Mouse (Mus musculus) CH12.LX (cell line): ENCODE results near the gene Itgb3bp. TPM values are rescaled to one million over a fixed set of nuclear protein-coding genes. Genes with fewer than 3 reads are reported as not detected.

Experiments used
- DNase-seq: peaks from one replicate; pipeline ENCODE4 v3.0.0-alpha.2; 2013; ENCODE audit errors: extremely low read depth
- H3K27ac ChIP-seq: 2 replicates; pipeline ENCODE4 v1.5.1; 2012; ENCODE audit warnings: low read depth, mild to moderate bottlenecking, control low read depth, moderate library complexity; ENCODE audit not compliant: insufficient read depth
- H3K27me3 ChIP-seq: replicated peaks from 2 replicates; pipeline ENCODE3; 2012; ENCODE audit warnings: inconsistent platforms
- H3K36me3 ChIP-seq, 2 experiments: replicated peaks in 1 of 2; 2 replicates each; pipeline versions ENCODE3 to v1.6.1; 2012; ENCODE audit warnings: inconsistent platforms in 1 of 2, low read length in 1 of 2, mild to moderate bottlenecking in 1 of 2, mixed read lengths in 1 of 2, moderate library complexity in 1 of 2; ENCODE audit not compliant: control insufficient read depth in 1 of 2, insufficient read depth in 1 of 2
- H3K4me1 ChIP-seq, 2 experiments: 2 replicates each; pipeline ENCODE4 v1.6.1; 2012; ENCODE audit warnings: inconsistent platforms in 1 of 2, moderate library complexity in 1 of 2; ENCODE audit not compliant: insufficient read depth in 2 of 2, control insufficient read depth in 1 of 2
- H3K4me2 ChIP-seq: 2 replicates; pipeline ENCODE4 v1.6.1; 2012; ENCODE audit warnings: low read depth, mild to moderate bottlenecking, control low read depth; ENCODE audit not compliant: poor library complexity, insufficient read depth, severe bottlenecking
- H3K4me3 ChIP-seq, 3 experiments: fragments of 150-350 bp in 1 of 3; sonication (generic) in 1 of 3; replicated peaks in 1 of 3; 2 replicates each; pipeline versions ENCODE3 to v1.5.1; 2011 to 2012; ENCODE audit warnings: low read depth in 2 of 3, low read length in 2 of 3, mild to moderate bottlenecking in 2 of 3, moderate library complexity in 2 of 3, control low read depth in 1 of 3, improper control_type of control experiment in 1 of 3, inconsistent platforms in 1 of 3, mixed read lengths in 1 of 3; ENCODE audit not compliant: poor library complexity in 1 of 3
- H3K79me2 ChIP-seq: replicated peaks from 2 replicates; pipeline ENCODE4 v1.6.1; 2012; ENCODE audit warnings: mild to moderate bottlenecking, moderate library complexity; ENCODE audit not compliant: control insufficient read depth, poor library complexity, insufficient read depth, severe bottlenecking; ENCODE audit errors: extremely low read depth
- H3K9ac ChIP-seq: 2 replicates; pipeline ENCODE4 v1.6.1; 2012; ENCODE audit warnings: low read depth, mild to moderate bottlenecking, control low read depth, moderate library complexity; ENCODE audit not compliant: insufficient read depth
- H3K9me3 ChIP-seq: replicated peaks from 2 replicates; pipeline ENCODE3; 2012; ENCODE audit warnings: low read length, inconsistent platforms, mixed read lengths
- BHLHE40 ChIP-seq: IDR thresholded peaks from 2 replicates; pipeline ENCODE4 v1.6.1; 2011; ENCODE audit warnings: mild to moderate bottlenecking, low read depth, low read length, improper control_type of control experiment
- CHD1 ChIP-seq: IDR thresholded peaks from 2 replicates; pipeline ENCODE4 v1.6.1; 2012; ENCODE audit warnings: low read depth, low read length, improper control_type of control experiment, inconsistent platforms
- CHD2 ChIP-seq: IDR thresholded peaks from 2 replicates; pipeline ENCODE4 v1.6.1; 2011; ENCODE audit warnings: low read length, improper control_type of control experiment
- CTCF ChIP-seq, 2 experiments: IDR thresholded peaks in 1 of 2; conservative IDR thresholded peaks in 1 of 2; 2 replicates each; pipeline ENCODE4 v1.5.1; 2011 to 2012; ENCODE audit warnings: low read depth in 2 of 2, low read length in 2 of 2, improper control_type of control experiment in 1 of 2, inconsistent platforms in 1 of 2, mild to moderate bottlenecking in 1 of 2, moderate library complexity in 1 of 2
- E2F4 ChIP-seq: IDR thresholded peaks from 2 replicates; pipeline ENCODE4 v1.6.1; 2011; ENCODE audit warnings: low read depth, low read length, improper control_type of control experiment; ENCODE audit not compliant: insufficient replicate concordance
- EP300 ChIP-seq: IDR thresholded peaks from 2 replicates; pipeline ENCODE4 v1.6.1; 2011; ENCODE audit warnings: low read length, improper control_type of control experiment
- ETS1 ChIP-seq: conservative IDR thresholded peaks from 2 replicates; pipeline ENCODE4 v1.6.1; 2012; ENCODE audit warnings: low read depth, mild to moderate bottlenecking, inconsistent platforms, low read length, improper control_type of control experiment, moderate library complexity
- GABPA ChIP-seq: IDR thresholded peaks from 2 replicates; pipeline ENCODE4 v1.6.1; 2012; ENCODE audit warnings: low read depth, low read length, improper control_type of control experiment, inconsistent platforms; ENCODE audit not compliant: insufficient replicate concordance
- HCFC1 ChIP-seq: IDR thresholded peaks from 2 replicates; pipeline ENCODE4 v1.6.1; 2012; ENCODE audit warnings: low read depth, mild to moderate bottlenecking, inconsistent platforms, low read length, improper control_type of control experiment
- IRF4 ChIP-seq: IDR thresholded peaks from 2 replicates; pipeline ENCODE4 v1.6.1; 2014; ENCODE audit warnings: low read depth, mild to moderate bottlenecking, inconsistent platforms, low read length, improper control_type of control experiment
- JUN ChIP-seq: IDR thresholded peaks from 2 replicates; pipeline ENCODE4 v1.6.1; 2011; ENCODE audit warnings: low read depth, mild to moderate bottlenecking, low read length, improper control_type of control experiment, moderate library complexity; ENCODE audit not compliant: insufficient read depth
- JUND ChIP-seq: conservative IDR thresholded peaks from 2 replicates; pipeline ENCODE4 v1.6.1; 2011; ENCODE audit warnings: low read depth, low read length, improper control_type of control experiment
- KAT2A ChIP-seq: IDR thresholded peaks from 2 replicates; pipeline ENCODE4 v1.6.1; 2012; ENCODE audit warnings: low read length, improper control_type of control experiment, inconsistent platforms; ENCODE audit not compliant: insufficient replicate concordance
- MXI1 ChIP-seq: IDR thresholded peaks from 2 replicates; pipeline ENCODE4 v1.6.1; 2011; ENCODE audit warnings: mild to moderate bottlenecking, low read depth, low read length, improper control_type of control experiment
- MYC ChIP-seq: IDR thresholded peaks from 2 replicates; pipeline ENCODE4 v1.6.1; 2011; ENCODE audit warnings: low read depth, mild to moderate bottlenecking, improper control_type of control experiment, low read length
- NELFE ChIP-seq: IDR thresholded peaks from 2 replicates; pipeline ENCODE4 v1.6.1; 2011; ENCODE audit warnings: low read depth, low read length, improper control_type of control experiment
- NRF1 ChIP-seq: IDR thresholded peaks from 2 replicates; pipeline ENCODE4 v1.6.1; 2014; ENCODE audit warnings: low read depth, mild to moderate bottlenecking, inconsistent platforms, low read length, improper control_type of control experiment, moderate library complexity
- RAD21 ChIP-seq: IDR thresholded peaks from 2 replicates; pipeline ENCODE4 v1.6.1; 2011; ENCODE audit warnings: low read depth, mild to moderate bottlenecking, low read length, improper control_type of control experiment, moderate library complexity
- RCOR1 ChIP-seq: conservative IDR thresholded peaks from 2 replicates; pipeline ENCODE4 v1.6.1; 2012; ENCODE audit warnings: low read depth, mild to moderate bottlenecking, inconsistent platforms, low read length, improper control_type of control experiment
- SIN3A ChIP-seq: IDR thresholded peaks from 2 replicates; pipeline ENCODE4 v1.6.1; 2012; ENCODE audit warnings: low read length, improper control_type of control experiment, inconsistent platforms
- SMC3 ChIP-seq: IDR thresholded peaks from 2 replicates; pipeline ENCODE4 v1.6.1; 2011; ENCODE audit warnings: low read depth, low read length, improper control_type of control experiment
- TCF12 ChIP-seq: IDR thresholded peaks from 2 replicates; pipeline ENCODE4 v1.6.1; 2014; ENCODE audit warnings: low read depth, mild to moderate bottlenecking, inconsistent platforms, low read length, improper control_type of control experiment
- UBTF ChIP-seq: IDR thresholded peaks from 2 replicates; pipeline ENCODE4 v1.6.1; 2012; ENCODE audit warnings: low read depth, mild to moderate bottlenecking, inconsistent platforms, low read length, improper control_type of control experiment, moderate library complexity
- USF1 ChIP-seq: IDR thresholded peaks from 2 replicates; pipeline ENCODE4 v1.6.1; 2014; ENCODE audit warnings: low read depth, mild to moderate bottlenecking, inconsistent platforms, low read length, improper control_type of control experiment
- ZC3H11A ChIP-seq: IDR thresholded peaks from 2 replicates; pipeline ENCODE4 v1.6.1; 2012; ENCODE audit warnings: low read depth, mild to moderate bottlenecking, inconsistent platforms, low read length, improper control_type of control experiment
- ZKSCAN1 ChIP-seq: IDR thresholded peaks from 2 replicates; pipeline ENCODE4 v1.6.1; 2012; ENCODE audit warnings: low read depth, inconsistent platforms, low read length, improper control_type of control experiment, borderline replicate concordance
- ZMIZ1 ChIP-seq: IDR thresholded peaks from 2 replicates; pipeline ENCODE4 v1.6.1; 2012; ENCODE audit warnings: low read depth, mild to moderate bottlenecking, inconsistent platforms, low read length, improper control_type of control experiment
- ZNF384 ChIP-seq: IDR thresholded peaks from 2 replicates; pipeline ENCODE4 v1.6.1; 2012; ENCODE audit warnings: low read depth, low read length, improper control_type of control experiment, inconsistent platforms
- dilution Hi-C: fragments of 300-500 bp; cut with MboI; formaldehyde crosslinking; loops from 2 replicates; pipeline ENCODE4 v1.14.3; 2020; ENCODE audit warnings: low sequenced_read_pairs; ENCODE audit not compliant: extremely low pct_unique_long_range_greater_than_20kb, extremely low pct_ligation_motif_present
- in situ Hi-C: fragments of 300-500 bp; cut with MboI; formaldehyde crosslinking; loops from 3 replicates; pipeline ENCODE4 v1.14.3; 2019; ENCODE audit warnings: low sequenced_read_pairs, low pct_ligation_motif_present, low pct_unique_long_range_greater_than_20kb, mixed read lengths
- polyA plus RNA-seq: library from polyadenylated mRNA; unstranded; fragments of >175 nt; gene quantifications from 2 replicates; pipeline ENCODE4 v1.2.1, GENCODE M21; 2012; ENCODE audit warnings: low read depth; ENCODE audit not compliant: insufficient read length
- total RNA-seq, 2 experiments: library from RNA; depleted of rRNA; stranded (reverse); fragments of 300-350 nt in 1 of 2; fragments of >200 nt in 1 of 2; gene quantifications; 2 replicates each; pipeline ENCODE4 v1.2.3; 2012 to 2014

Gene Itgb3bp
- total and polyA plus RNA-seq, 3 experiments: 9.9 to 29.1 (median 22.0) TPM

DNA sequence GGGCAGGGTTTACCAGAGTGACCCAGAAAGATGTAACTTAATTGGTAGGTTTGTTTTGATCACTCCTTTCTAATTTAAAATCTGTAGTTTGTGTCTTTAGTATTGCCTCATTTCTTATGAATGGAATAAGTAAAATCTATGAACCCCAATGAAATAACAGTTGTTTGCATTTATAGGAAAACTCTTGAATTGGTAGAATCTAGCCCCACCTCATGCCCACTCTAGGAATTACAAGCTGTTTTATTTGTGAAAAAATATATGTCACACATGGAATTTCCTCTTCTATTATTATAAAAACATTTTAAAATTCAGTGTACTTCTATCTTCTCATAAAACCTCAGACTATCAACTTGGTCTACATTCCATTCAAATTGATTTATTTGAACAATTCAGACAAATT lies 47.7 kb downstream of the Itgb3bp start:
- peak; percentile 6 for DNase-seq
- Histone ChIP-seq H3K27ac (no peak overlapping the region), H3K9me3 (no peaks in the 10 kb centered on the region)
- peak; percentile 46 for TF ChIP-seq SMC3
- TF ChIP-seq MYC: no peak
- peak in 1 of 2 experiments; percentile 64; a peak in 2 of 4 replicates for TF ChIP-seq CTCF (conservative IDR thresholded peaks at IDR 0.05 in 1 of 2, IDR thresholded peaks at IDR 0.05 in 1 of 2; ENCODE audit: low read depth in 2 of 2, low read length in 2 of 2)
- TF ChIP-seq RAD21: peak; percentile 78
- TF ChIP-seq, all 38 proteins: peak for 3
- Histone ChIP-seq H3K27me3 (no peaks in the 10 kb centered on the region), H3K36me3 (peaks cover 4 to 13% of the 10 kb centered on the region in 2 experiments), H3K9ac (no peak overlapping the region), H3K4me1 (no peaks in the 10 kb centered on the region), H3K4me2 (no peak overlapping the region), H3K4me3 (no peak overlapping the region), H3K79me2 (no peaks in the 10 kb centered on the region)
- in situ Hi-C loops (no loop called here), dilution Hi-C loops (no loop called here)

DNA sequence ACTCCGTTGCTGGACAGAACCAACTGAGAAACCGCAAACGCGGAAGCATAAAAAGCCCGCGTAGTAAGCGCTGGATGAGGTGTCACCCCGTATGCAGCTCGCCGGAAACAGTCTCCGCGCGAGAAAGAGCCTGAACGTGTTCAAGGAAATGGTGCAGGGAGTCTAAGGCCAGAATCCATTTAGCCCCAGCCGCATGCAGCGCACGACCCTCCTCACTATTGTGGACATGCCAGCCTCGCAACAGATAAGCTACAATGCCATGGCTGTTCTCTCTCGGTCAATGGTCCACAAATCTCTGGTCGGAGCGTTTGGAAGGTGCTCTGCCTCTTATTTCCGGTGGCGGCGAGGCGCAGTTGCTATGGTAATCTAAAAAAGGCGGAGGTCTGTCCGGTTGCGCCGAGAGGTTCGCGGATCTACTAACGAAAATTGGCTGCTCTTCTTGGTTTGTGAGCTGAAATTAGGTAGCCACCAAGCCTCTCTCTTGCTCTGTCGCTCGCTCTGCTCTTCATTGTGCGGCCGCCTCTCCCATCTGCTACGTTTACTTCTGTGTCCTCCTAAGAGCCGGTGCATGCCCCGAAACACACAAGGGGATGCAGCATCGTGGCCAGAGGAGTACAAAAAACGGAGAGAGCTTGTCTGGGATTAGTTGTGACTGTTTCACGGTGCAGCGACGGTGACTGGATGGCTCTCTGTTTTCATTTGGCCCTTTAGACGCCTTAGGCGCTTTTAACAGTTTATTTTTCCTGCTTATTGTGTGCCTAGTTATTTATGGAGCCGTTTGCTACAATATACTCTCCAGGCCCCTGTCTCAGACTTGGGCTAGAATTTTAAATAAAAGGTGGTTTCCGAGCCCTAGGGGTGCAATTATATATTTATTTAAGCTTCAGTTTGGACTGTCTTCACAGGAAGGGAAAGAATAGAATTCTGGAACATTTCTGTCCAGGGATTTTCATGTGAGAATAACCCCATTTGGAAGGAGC lies 100.2 kb downstream of the Itgb3bp start, which contains the start of gene Efcab7:
Gene Efcab7 (plus strand): TSS at position 105 of the 980 bp plus-strand sequence.
- peaks cover 0 to 10% of the 10 kb centered on the region in 2 experiments for H3K36me3 ChIP-seq
- H3K79me2 ChIP-seq: peaks cover 9% of the 10 kb centered on the region; the same call in 1 of the 2 replicates
- DNase-seq: peak; percentile 87
- peak within 1 kb of the TSS; percentile 82 for H3K9ac ChIP-seq
- in situ Hi-C loops (no loop called here), dilution Hi-C loops (no loop called here)
- H3K9me3 ChIP-seq: no peaks in the 10 kb centered on the region
- peak within 1 kb of the TSS; percentile 64 for H3K27ac ChIP-seq
- H3K4me3 ChIP-seq: peak within 1 kb of the TSS; percentile 69 to 85 (median 77)
- H3K4me2 ChIP-seq: peak within 1 kb of the TSS; percentile 84
- no peaks in the 10 kb centered on the region for H3K27me3 ChIP-seq
- H3K4me1 ChIP-seq: peaks cover 0 to 12% of the 10 kb centered on the region in 2 experiments; a peak in 2 of 4 replicates
- TF ChIP-seq SMC3: no peak
- TF ChIP-seq ZKSCAN1: no peak
- peak; percentile 57; the same call in 1 of the 2 replicates for TF ChIP-seq ZMIZ1
- no peak for TF ChIP-seq RCOR1
- TF ChIP-seq ZNF384: no peak
- TF ChIP-seq GABPA: no peak
- TF ChIP-seq CHD2: 0 out of 2 replicates have a peak, but pooled peaks have one; percentile 21
- peak; percentile 40; the same call in 1 of the 2 replicates for TF ChIP-seq CHD1
- no peak for TF ChIP-seq USF1
- peak; percentile 86 for TF ChIP-seq SIN3A
- TF ChIP-seq NELFE: peak; percentile 78
- no peak for TF ChIP-seq RAD21
- TF ChIP-seq CTCF (conservative IDR thresholded peaks at IDR 0.05 in 1 of 2, IDR thresholded peaks at IDR 0.05 in 1 of 2; ENCODE audit: low read depth in 2 of 2, low read length in 2 of 2): no peak
- peak; percentile 77; the same call in 1 of the 2 replicates for TF ChIP-seq KAT2A
- 0 out of 2 replicates have a peak, but pooled peaks have one; percentile 39 for TF ChIP-seq NRF1
- no peak for TF ChIP-seq EP300
- peak; percentile 95 for TF ChIP-seq E2F4
- peak; percentile 21; the same call in 1 of the 2 replicates for TF ChIP-seq JUND
- TF ChIP-seq MXI1: peak; percentile 90
- peak; percentile 84 for TF ChIP-seq HCFC1
- peak; percentile 65 for TF ChIP-seq TCF12
- TF ChIP-seq IRF4: peak; percentile 57; the same call in 1 of the 2 replicates
- TF ChIP-seq ZC3H11A: no peak
- no peak for TF ChIP-seq BHLHE40
- no peak for TF ChIP-seq UBTF
- TF ChIP-seq JUN: no peak
- peak; percentile 52; the same call in 1 of the 2 replicates for TF ChIP-seq MYC
- TF ChIP-seq ETS1: no peak; the same call in 1 of the 2 replicates
